Mouse (Mus musculus): ENCODE measurements around the gene Efhd2. TPM values are rescaled to one million over a fixed set of nuclear protein-coding genes. Genes with fewer than 3 reads are reported as not detected.

Efhd2 gene
- polyA plus RNA-seq, 1 experiment from 2014 or later = 108 TPM

DNA sequence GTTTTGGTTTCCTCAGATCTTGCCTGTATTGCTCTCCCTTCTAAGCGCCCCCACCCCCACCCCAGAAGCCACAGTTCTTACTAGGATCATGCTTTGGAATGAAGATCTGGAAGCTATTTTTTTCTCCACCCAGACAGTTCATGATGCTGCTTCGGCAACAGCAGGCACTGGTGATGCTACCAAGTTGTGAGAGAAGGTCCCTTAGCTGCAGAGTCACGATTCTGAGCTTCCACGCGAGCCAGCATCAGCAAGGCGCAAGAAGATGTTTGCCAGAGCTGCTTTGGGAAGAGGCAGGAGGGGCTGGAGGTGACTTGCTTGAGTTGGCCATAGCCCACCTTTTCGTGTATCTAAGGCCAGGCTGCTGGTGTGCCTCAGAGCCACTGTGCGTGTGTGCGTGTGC, 10.7 kb upstream of the Efhd2 start:
- no peak for ATAC-seq (ENCODE audit: insufficient read depth, low FRiP score)
- Histone ChIP-seq H3K27me3 (ENCODE audit: control insufficient read depth, insufficient read depth, low read length) (no peaks in the 10 kb centered on the region), H3K9me3 (replicated peaks; ENCODE audit: control insufficient read depth, low read length) (no peaks in the 10 kb centered on the region), H3K36me3 (ENCODE audit: control insufficient read depth, insufficient read depth, low read length) (no peaks in the 10 kb centered on the region), H3K4me3 (replicated peaks; ENCODE audit: low read length) (no peak overlapping the region), H3K27ac (ENCODE audit: low read length) (no peak overlapping the region), H3K4me2 (ENCODE audit: low read depth, low read length) (no peak overlapping the region), H3K9ac (ENCODE audit: low read length) (no peak overlapping the region), H3K4me1 (ENCODE audit: control insufficient read depth, insufficient read depth, low read length) (peaks cover 15% of the 10 kb centered on the region)
- WGBS = 68% methylated on average over 9 of the region's 9 CpGs

DNA sequence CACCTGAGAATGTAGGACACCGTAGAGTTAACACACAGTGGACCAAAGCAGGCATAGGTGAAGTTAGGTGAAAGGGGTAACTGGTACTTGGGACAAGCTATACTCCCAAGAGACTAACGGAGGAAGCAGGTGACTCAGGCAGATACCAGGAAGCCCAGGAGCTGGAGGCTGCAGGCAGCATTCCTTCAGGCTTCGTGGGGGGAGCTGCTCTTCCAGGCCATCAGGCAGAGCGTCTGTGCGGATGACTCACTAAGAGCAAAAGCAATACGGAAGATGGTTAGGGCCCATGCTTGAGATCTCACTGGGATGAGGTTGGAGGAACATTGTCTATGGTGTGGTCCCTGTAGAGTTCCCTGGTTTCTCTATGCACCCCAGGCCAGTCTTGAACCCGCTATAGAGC, 8.1 kb upstream of the Efhd2 start:
- Histone ChIP-seq H3K9ac (ENCODE audit: low read length) (no peak overlapping the region), H3K4me3 (replicated peaks; ENCODE audit: low read length) (no peak overlapping the region), H3K4me2 (ENCODE audit: low read depth, low read length) (no peak overlapping the region), H3K4me1 (ENCODE audit: control insufficient read depth, insufficient read depth, low read length) (peaks cover 15% of the 10 kb centered on the region), H3K36me3 (ENCODE audit: control insufficient read depth, insufficient read depth, low read length) (no peaks in the 10 kb centered on the region), H3K9me3 (replicated peaks; ENCODE audit: control insufficient read depth, low read length) (no peaks in the 10 kb centered on the region), H3K27ac (ENCODE audit: low read length) (no peak overlapping the region), H3K27me3 (ENCODE audit: control insufficient read depth, insufficient read depth, low read length) (no peaks in the 10 kb centered on the region)
- 81% methylated on average over 7 of the region's 7 CpGs for WGBS
- ATAC-seq (ENCODE audit: insufficient read depth, low FRiP score) = no peak

DNA sequence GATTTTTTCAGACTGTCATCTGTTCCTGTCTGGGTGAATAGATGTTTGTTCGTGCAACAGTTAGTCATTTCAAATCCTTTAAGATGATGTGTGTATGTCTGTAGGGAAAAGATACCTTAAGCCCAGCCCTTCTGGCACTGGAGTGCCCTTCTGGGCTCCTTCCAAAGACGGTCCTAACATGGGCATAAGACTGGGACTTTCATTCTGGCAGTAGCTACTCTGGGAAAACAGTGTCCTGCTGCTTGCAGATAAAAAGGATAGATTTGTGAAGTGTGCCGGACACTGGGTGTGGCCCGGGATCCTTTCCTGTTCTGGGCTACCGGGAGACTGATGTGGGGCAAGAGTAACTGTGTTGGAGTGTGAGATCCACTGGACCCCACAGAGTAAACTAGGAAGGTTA, 7.2 kb upstream of the Efhd2 start:
- H3K4me3 ChIP-seq (replicated peaks; ENCODE audit: low read length) = no peak overlapping the region
- H3K27ac ChIP-seq (ENCODE audit: low read length) = no peak overlapping the region
- H3K4me2 ChIP-seq (ENCODE audit: low read depth, low read length) = no peak overlapping the region
- peak overlapping the region; percentile 36; the same call in 1 of the 2 replicates for H3K9ac ChIP-seq (ENCODE audit: low read length)
- no peaks in the 10 kb centered on the region for H3K36me3 ChIP-seq (ENCODE audit: control insufficient read depth, insufficient read depth, low read length)
- H3K9me3 ChIP-seq (replicated peaks; ENCODE audit: control insufficient read depth, low read length) = no peaks in the 10 kb centered on the region
- 43% methylated on average over 5 of the region's 5 CpGs for WGBS
- H3K27me3 ChIP-seq (ENCODE audit: control insufficient read depth, insufficient read depth, low read length) = no peaks in the 10 kb centered on the region
- peaks cover 15% of the 10 kb centered on the region for H3K4me1 ChIP-seq (ENCODE audit: control insufficient read depth, insufficient read depth, low read length)
- ATAC-seq (ENCODE audit: insufficient read depth, low FRiP score) = no peak

DNA sequence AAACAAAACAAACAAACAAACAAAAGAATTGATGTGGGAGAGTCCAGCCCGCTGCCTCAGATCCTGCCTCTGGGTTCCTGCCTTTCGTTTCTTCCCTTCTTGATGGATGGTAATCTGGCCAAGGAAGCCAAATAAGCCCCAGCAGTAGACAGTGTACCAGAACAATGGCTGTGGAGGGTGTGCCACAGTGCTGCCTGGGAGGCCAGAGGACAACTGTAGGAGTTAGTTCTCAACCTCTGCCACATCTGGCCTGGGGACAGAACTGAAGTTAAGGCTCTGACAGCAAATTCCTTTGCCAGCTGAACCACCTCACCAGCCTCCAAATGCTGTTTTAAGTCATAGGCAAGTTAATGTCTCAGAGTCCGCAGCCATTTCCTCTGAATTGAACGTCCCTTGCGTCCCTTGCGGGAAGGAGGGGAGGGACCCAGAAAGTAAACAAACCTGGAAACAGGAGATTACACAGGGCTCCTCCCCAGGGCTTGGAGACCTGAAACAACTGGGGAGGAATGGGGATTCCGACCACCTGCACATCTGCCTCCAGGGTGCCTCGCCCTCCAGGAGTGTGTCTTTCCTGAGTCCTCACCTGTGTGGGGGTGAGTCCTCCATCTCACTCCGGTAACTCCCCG, 6.7 kb upstream of the Efhd2 start:
- H3K27me3 ChIP-seq (ENCODE audit: control insufficient read depth, insufficient read depth, low read length) = no peaks in the 10 kb centered on the region
- no peaks in the 10 kb centered on the region for H3K36me3 ChIP-seq (ENCODE audit: control insufficient read depth, insufficient read depth, low read length)
- WGBS = 44% methylated on average over 10 of the region's 10 CpGs
- H3K4me3 ChIP-seq (replicated peaks; ENCODE audit: low read length) = no peak overlapping the region
- ATAC-seq (ENCODE audit: insufficient read depth, low FRiP score) = no peak
- H3K9me3 ChIP-seq (replicated peaks; ENCODE audit: control insufficient read depth, low read length) = no peaks in the 10 kb centered on the region
- no peak overlapping the region for H3K4me2 ChIP-seq (ENCODE audit: low read depth, low read length)
- peaks cover 13% of the 10 kb centered on the region for H3K4me1 ChIP-seq (ENCODE audit: control insufficient read depth, insufficient read depth, low read length)
- no peak overlapping the region for H3K27ac ChIP-seq (ENCODE audit: low read length)
- no peak overlapping the region for H3K9ac ChIP-seq (ENCODE audit: low read length)

DNA sequence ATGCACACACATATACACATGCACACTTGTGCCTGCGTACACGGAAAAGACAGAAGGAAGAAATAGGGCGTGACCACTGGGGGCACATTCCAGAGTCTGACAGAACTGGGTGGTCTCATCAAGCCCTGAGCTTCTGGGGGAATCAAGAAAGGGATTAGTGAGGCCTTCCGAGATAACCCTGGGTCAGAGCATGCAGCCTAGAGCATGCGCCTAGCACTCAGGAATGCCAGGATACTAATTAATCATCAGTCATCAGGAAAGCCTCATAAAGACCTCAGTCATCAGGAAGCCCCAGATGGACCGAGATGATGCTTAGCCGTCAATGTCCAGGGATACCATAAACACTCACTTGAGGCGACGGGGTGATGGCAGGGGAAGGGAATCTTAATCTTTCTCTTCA, 5.2 kb upstream of the Efhd2 start:
- Histone ChIP-seq H3K9ac (ENCODE audit: low read length) (no peak overlapping the region), H3K36me3 (ENCODE audit: control insufficient read depth, insufficient read depth, low read length) (no peaks in the 10 kb centered on the region), H3K9me3 (replicated peaks; ENCODE audit: control insufficient read depth, low read length) (no peaks in the 10 kb centered on the region), H3K4me3 (replicated peaks; ENCODE audit: low read length) (no peak overlapping the region), H3K4me1 (ENCODE audit: control insufficient read depth, insufficient read depth, low read length) (peaks cover 22% of the 10 kb centered on the region), H3K27me3 (ENCODE audit: control insufficient read depth, insufficient read depth, low read length) (no peaks in the 10 kb centered on the region), H3K4me2 (ENCODE audit: low read depth, low read length) (no peak overlapping the region), H3K27ac (ENCODE audit: low read length) (no peak overlapping the region)
- WGBS = 37% methylated on average over 9 of the region's 9 CpGs
- no peak; the same call in 1 of the 2 replicates for ATAC-seq (ENCODE audit: insufficient read depth, low FRiP score)

DNA sequence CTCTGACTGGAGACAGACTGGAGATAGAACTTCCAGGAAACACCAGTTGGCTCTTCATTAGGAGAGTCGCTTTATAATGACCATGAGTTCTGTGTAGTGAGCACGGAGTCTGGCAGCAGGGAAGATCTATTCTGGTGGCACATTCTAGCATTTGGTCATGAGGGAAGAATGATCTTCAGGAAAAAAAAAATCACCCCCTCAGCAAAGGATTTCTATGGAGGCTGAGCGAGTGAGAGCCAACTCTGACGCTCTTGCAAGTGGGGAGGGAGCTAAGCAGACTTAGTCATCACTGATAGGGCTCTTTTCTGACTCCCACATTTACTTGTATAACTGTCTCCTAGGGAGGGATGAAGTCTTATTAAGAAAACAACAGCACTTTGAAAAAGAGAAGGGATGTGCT, 4.4 kb upstream of the Efhd2 start:
- Histone ChIP-seq H3K27ac (ENCODE audit: low read length) (peak overlapping the region; percentile 32; the same call in 1 of the 2 replicates), H3K9ac (ENCODE audit: low read length) (no peak overlapping the region), H3K4me3 (replicated peaks; ENCODE audit: low read length) (no peak overlapping the region), H3K27me3 (ENCODE audit: control insufficient read depth, insufficient read depth, low read length) (no peaks in the 10 kb centered on the region), H3K36me3 (ENCODE audit: control insufficient read depth, insufficient read depth, low read length) (no peaks in the 10 kb centered on the region), H3K4me2 (ENCODE audit: low read depth, low read length) (no peak overlapping the region), H3K9me3 (replicated peaks; ENCODE audit: control insufficient read depth, low read length) (no peaks in the 10 kb centered on the region), H3K4me1 (ENCODE audit: control insufficient read depth, insufficient read depth, low read length) (peaks cover 22% of the 10 kb centered on the region)
- ATAC-seq (ENCODE audit: insufficient read depth, low FRiP score) = no peak
- WGBS = 45% methylated on average over 4 of the region's 4 CpGs

DNA sequence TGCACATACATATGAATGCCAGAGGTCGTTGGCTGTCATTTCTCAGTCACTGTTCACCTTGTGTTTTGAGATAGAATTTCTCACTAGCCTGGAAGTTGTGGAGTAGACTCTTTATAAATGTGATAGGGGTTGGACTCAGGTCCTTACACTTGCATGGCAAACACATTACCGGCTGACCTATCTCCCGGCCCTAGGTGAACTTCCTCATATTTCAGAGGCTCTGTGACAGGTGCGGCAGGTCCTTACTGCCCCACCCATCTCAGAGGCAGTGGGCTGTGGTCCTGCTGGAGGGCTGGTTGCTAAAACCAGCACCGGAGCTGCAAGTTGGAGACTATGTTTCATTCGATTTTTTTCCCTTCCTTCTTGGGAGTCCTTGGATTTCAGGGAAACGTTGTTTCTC, 3.9 kb upstream of the Efhd2 start:
- H3K4me2 ChIP-seq (ENCODE audit: low read depth, low read length) = no peak overlapping the region
- WGBS = 26% methylated on average over 7 of the region's 7 CpGs
- H3K27me3 ChIP-seq (ENCODE audit: control insufficient read depth, insufficient read depth, low read length) = no peaks in the 10 kb centered on the region
- no peak overlapping the region for H3K4me3 ChIP-seq (replicated peaks; ENCODE audit: low read length)
- peaks cover 26% of the 10 kb centered on the region for H3K4me1 ChIP-seq (ENCODE audit: control insufficient read depth, insufficient read depth, low read length)
- H3K27ac ChIP-seq (ENCODE audit: low read length) = peak overlapping the region; percentile 32; the same call in 1 of the 2 replicates
- H3K9ac ChIP-seq (ENCODE audit: low read length) = no peak overlapping the region
- no peak for ATAC-seq (ENCODE audit: insufficient read depth, low FRiP score)
- no peaks in the 10 kb centered on the region for H3K36me3 ChIP-seq (ENCODE audit: control insufficient read depth, insufficient read depth, low read length)
- no peaks in the 10 kb centered on the region for H3K9me3 ChIP-seq (replicated peaks; ENCODE audit: control insufficient read depth, low read length)

DNA sequence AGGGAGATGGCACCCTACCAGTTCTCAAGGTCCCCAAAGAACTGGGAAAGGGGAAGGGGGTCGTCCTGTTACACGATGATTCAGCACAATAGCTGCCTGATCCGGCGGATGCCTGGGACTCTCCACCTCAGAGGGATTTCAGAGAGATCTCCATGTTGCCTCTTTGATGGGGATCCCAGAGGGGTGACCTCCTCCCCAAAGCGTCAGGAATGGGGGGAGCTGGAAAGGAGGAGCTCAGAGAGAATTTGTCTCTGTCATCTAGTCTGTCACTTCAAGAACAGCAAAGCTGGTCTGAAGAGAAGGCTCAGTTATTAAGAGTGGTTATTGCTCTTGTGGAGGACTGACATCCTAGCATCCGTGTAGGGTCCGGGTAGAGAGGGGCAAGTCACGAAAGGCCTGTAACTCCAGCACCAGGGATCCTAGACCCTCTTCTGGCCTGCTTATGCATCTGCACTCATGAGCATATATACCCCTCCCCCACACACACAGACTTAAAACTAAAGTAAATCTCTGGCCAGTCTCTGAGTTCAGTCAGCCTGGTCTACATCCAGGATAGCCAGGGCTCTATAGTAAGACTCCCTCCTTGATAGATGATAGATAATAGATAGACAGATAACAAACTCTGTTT, 875 bp upstream of the Efhd2 start:
- Histone ChIP-seq H3K9me3 (replicated peaks; ENCODE audit: control insufficient read depth, low read length) (no peaks in the 10 kb centered on the region), H3K9ac (ENCODE audit: low read length) (no peak overlapping the region), H3K27ac (ENCODE audit: low read length) (no peak overlapping the region), H3K4me3 (replicated peaks; ENCODE audit: low read length) (peak overlapping the region; percentile 75), H3K36me3 (ENCODE audit: control insufficient read depth, insufficient read depth, low read length) (no peaks in the 10 kb centered on the region), H3K27me3 (ENCODE audit: control insufficient read depth, insufficient read depth, low read length) (no peaks in the 10 kb centered on the region), H3K4me1 (ENCODE audit: control insufficient read depth, insufficient read depth, low read length) (peaks cover 40% of the 10 kb centered on the region), H3K4me2 (ENCODE audit: low read depth, low read length) (peak overlapping the region; percentile 99)
- ATAC-seq (ENCODE audit: insufficient read depth, low FRiP score) = no peak
- WGBS = 20% methylated on average over 8 of the region's 8 CpGs

DNA sequence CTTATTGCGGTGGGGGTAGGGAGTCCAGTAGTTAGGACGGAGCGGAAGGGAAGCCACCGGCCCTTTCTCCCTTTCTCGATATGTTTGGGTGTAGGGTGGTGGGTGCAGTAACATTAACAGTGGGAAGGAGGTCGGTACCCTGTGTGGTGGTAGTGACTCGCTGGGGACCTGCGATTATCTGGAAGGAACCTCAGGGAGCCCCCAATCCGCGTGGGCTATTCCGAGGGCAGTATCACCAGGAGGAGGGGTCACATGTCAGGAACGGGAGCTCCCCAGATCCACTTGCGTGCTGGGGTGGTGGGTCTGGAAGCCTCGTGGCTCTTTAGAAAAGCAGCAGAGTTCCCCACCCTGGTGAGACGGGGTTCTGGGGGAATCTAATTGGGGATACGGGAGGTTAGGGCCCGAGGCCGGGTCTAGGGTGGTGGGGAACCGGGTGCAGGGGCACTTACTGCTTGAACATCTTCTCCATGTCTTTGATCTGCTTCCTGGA, 564 bp downstream of the Efhd2 start:
- peaks cover 53% of the 10 kb centered on the region for H3K4me1 ChIP-seq (ENCODE audit: control insufficient read depth, insufficient read depth, low read length)

More for the DNA sequence above, 564 bp downstream of the Efhd2 start:
- Histone ChIP-seq H3K4me2 (ENCODE audit: low read depth, low read length) (peak overlapping the region; percentile 99), H3K9ac (ENCODE audit: low read length) (peak overlapping the region; percentile 92), H3K4me3 (replicated peaks; ENCODE audit: low read length) (peak overlapping the region; percentile 75), H3K27ac (ENCODE audit: low read length) (peak overlapping the region; percentile 71; the same call in 1 of the 2 replicates), H3K9me3 (replicated peaks; ENCODE audit: control insufficient read depth, low read length) (no peaks in the 10 kb centered on the region), H3K27me3 (ENCODE audit: control insufficient read depth, insufficient read depth, low read length) (no peaks in the 10 kb centered on the region), H3K36me3 (ENCODE audit: control insufficient read depth, insufficient read depth, low read length) (no peaks in the 10 kb centered on the region)
- under 1% methylated on average over 19 of the region's 19 CpGs for WGBS
- ATAC-seq (ENCODE audit: insufficient read depth, low FRiP score) = peak; percentile 0; the same call in 1 of the 2 replicates

All from stomach, embryonic 16.5 days (tissue).